In genomic region chr5:107793927-107794326, GRCm38 (mm10) we compare ENCODE assay signal across 11 mouse cellular contexts. TPM values are rescaled to one million over a fixed set of nuclear protein-coding genes. Genes with fewer than 3 reads are reported as not detected.
DNase-seq lines count a peak whose midpoint lies in the region; ATAC-seq and TF ChIP-seq lines count a peak whose summit lies in the region.
"Had no signal": no experiment of that assay in that cellular context is flagged by ENCODE, and none has a peak within 500 bp of the region (broad histone marks: within the 10 kb centered on the region; RNA-seq: fewer than 3 reads in every experiment).

No protein-coding gene starts in this region.

- no peak overlapping the region for H3K4me2 ChIP-seq in intestine, postnatal 0 days (replicated peaks; ENCODE audit: low read depth)
- H3K4me2 ChIP-seq: midbrain, embryonic 12.5 days had no signal

- peaks cover 4% of the 10 kb centered on the region; the same call in 1 of the 2 replicates for H3K36me3 ChIP-seq in ES-E14 (ENCODE audit: control insufficient read depth, insufficient read depth, low read length, poor library complexity, severe bottlenecking)
- H3K36me3 ChIP-seq in intestine, postnatal 0 days (ENCODE audit: control insufficient read depth, insufficient read depth) = peaks cover 34% of the 10 kb centered on the region

- ATAC-seq in intestine, postnatal 0 days = 0 out of 2 replicates have a peak, but pooled peaks have one; percentile 69
- ATAC-seq: activated CD4-positive, CD25-positive, alpha-beta regulatory T cell, adult 4 months; hindbrain, embryonic 16.5 days had no signal

- H3K9ac ChIP-seq in ES-E14 (ENCODE audit: insufficient read depth, low read depth, low read length, poor library complexity, severe bottlenecking) = no peak overlapping the region
- no peak overlapping the region for H3K9ac ChIP-seq in intestine, postnatal 0 days (ENCODE audit: low read depth, low read length)
- H3K9ac ChIP-seq: midbrain, embryonic 12.5 days had no signal

- H3K4me3 ChIP-seq in ES-E14 (ENCODE audit: insufficient read depth in 1 of 2, low read depth in 1 of 2, low read length in 2 of 2, poor library complexity in 1 of 2, severe bottlenecking in 1 of 2) = no peak overlapping the region
- no peak overlapping the region for H3K4me3 ChIP-seq in intestine, postnatal 0 days (ENCODE audit: low read depth, low read length)
- H3K4me3 ChIP-seq: midbrain, embryonic 12.5 days had no signal

- intact Hi-C loops in left cerebral cortex, postnatal 25 days (cut with DNase I) = loop anchor here (10.0 kb wide), 1 partner anchor 189 kb away; no protein-coding TSS in a partner anchor

- peak; percentile 75 for TF ChIP-seq CTCF in intestine, postnatal 0 days (IDR thresholded peaks at IDR 0.05; ENCODE audit: low read depth)

- peak; percentile 25 for DNase-seq in kidney, adult 9 months
- DNase-seq in kidney, adult 11 months = no peak
- DNase-seq in A20 (ENCODE audit: low read depth, low spot score) (peak; percentile 23), ES-E14 (ENCODE audit: low read depth, low spot score) (no peak)
- no peak for DNase-seq in left cerebral cortex, postnatal 25 days (ENCODE audit: low spot score in 2 of 2)
- no peak for DNase-seq in layer of hippocampus, postnatal 36 days
- DNase-seq: cerebellum, postnatal 25 days had no signal

- no peaks in the 10 kb centered on the region for H3K27me3 ChIP-seq in intestine, postnatal 0 days (replicated peaks; ENCODE audit: control insufficient read depth, insufficient read depth, low read length)
- H3K27me3 ChIP-seq: midbrain, embryonic 12.5 days had no signal

- no peaks in the 10 kb centered on the region for H3K9me3 ChIP-seq in ES-E14 (ENCODE audit: control insufficient read depth, insufficient read depth, low read depth, low read length)
- no peaks in the 10 kb centered on the region for H3K9me3 ChIP-seq in intestine, postnatal 0 days (ENCODE audit: control insufficient read depth)
- H3K9me3 ChIP-seq: midbrain, embryonic 12.5 days had no signal

- no peaks in the 10 kb centered on the region for H3K4me1 ChIP-seq in ES-E14 (ENCODE audit: control insufficient read depth in 2 of 2, insufficient read depth in 2 of 2, low read length in 2 of 2, poor library complexity in 1 of 2)
- 0 out of 2 replicates have a peak, but pooled peaks cover 3% of the 10 kb centered on the region for H3K4me1 ChIP-seq in intestine, postnatal 0 days (replicated peaks; ENCODE audit: control insufficient read depth, insufficient read depth, low read length)
- H3K4me1 ChIP-seq: midbrain, embryonic 12.5 days had no signal

- no peak overlapping the region for H3K27ac ChIP-seq in ES-E14 (ENCODE audit: insufficient read depth, low read depth, low read length, poor library complexity, severe bottlenecking)
- H3K27ac ChIP-seq in intestine, postnatal 0 days (ENCODE audit: low read depth, low read length) = no peak overlapping the region
- H3K27ac ChIP-seq: midbrain, embryonic 12.5 days had no signal

- in situ Hi-C loops in ES-E14 (cut with MboI; ENCODE audit: low sequenced_read_pairs in 2 of 2, unreplicated experiment in 2 of 2) = no loop called here

- WGBS in intestine, postnatal 0 days = 28% methylated on average over 2 of the region's 2 CpGs

TF ChIP-seq in ES-E14, 5 proteins besides CTCF, POLR2A, EP300 and RAD21:
- TF ChIP-seq CHD2 (IDR thresholded peaks at IDR 0.05; ENCODE audit: low read depth, low read length) (no peak), ZNF384 (IDR thresholded peaks at IDR 0.05; ENCODE audit: low read depth, low read length) (no peak), HCFC1 (IDR thresholded peaks at IDR 0.05; ENCODE audit: borderline replicate concordance, insufficient read depth, low read length) (no peak), MAFK (IDR thresholded peaks at IDR 0.05; ENCODE audit: insufficient read depth, low read depth, low read length) (0 out of 2 replicates have a peak, but pooled peaks have one; percentile 27), ZC3H11A (IDR thresholded peaks at IDR 0.05; ENCODE audit: borderline replicate concordance, low read depth, low read length) (no peak)

RNA-seq across cellular contexts. Expression of gene Ube2d2b, which starts 36.0 kb away (rescaled TPM):
- 0.16 and 0.27 TPM in 2 replicates for total RNA-seq in ES-E14 (2012; rRNA removed)
- 0.09 TPM in 1 of 2 replicates, not detected in the other for polyA plus RNA-seq in intestine, postnatal 0 days (2015; fragmentation: Nextera tagmentation; extraction: Ambion mirVana)
- total RNA-seq in left cerebral cortex, postnatal 25 days (2021) = not detected
- total RNA-seq in layer of hippocampus, postnatal 36 days (2021) = not detected

Comparison
In these comparisons a context has a peak if more than half of its experiments do, and no peak if none do; other contexts are left out.
1. DNase-seq: peak in kidney, adult 9 months (single experiment) and A20 (single experiment); none in kidney, adult 11 months (single experiment), ES-E14 (single experiment), left cerebral cortex, postnatal 25 days (0 of 2) and layer of hippocampus, postnatal 36 days (0 of 2).